Mouse (Mus musculus) C2C12 (cell line): ENCODE measurements around the gene Gucd1.

Experiments used
- CEBPB ChIP-seq: IDR thresholded peaks from one replicate; pipeline ENCODE4 v1.6.1; 2011; ENCODE audit warnings: low read depth, mild to moderate bottlenecking, control low read depth, moderate library complexity
- CTCF ChIP-seq: IDR thresholded peaks from one replicate; pipeline ENCODE4 v1.5.1; 2011; ENCODE audit not compliant: control insufficient read depth, insufficient read depth, insufficient read length
- MAX ChIP-seq: IDR thresholded peaks from one replicate; pipeline ENCODE4 v1.6.1; 2011; ENCODE audit warnings: mild to moderate bottlenecking, control low read depth
- MYOD1 ChIP-seq: IDR thresholded peaks from one replicate; pipeline ENCODE4 v1.6.1; 2011; ENCODE audit warnings: low read depth; ENCODE audit not compliant: control insufficient read depth, insufficient read length
- MYOG ChIP-seq: IDR thresholded peaks from one replicate; pipeline ENCODE4 v1.6.1; 2011; ENCODE audit not compliant: control insufficient read depth, insufficient read length; ENCODE audit errors: extremely low read depth

- TF ChIP-seq CTCF (no peak), MYOG (no peak), MYOD1 (no peak), MAX (no peak), CEBPB (no peak)
These were observed 127.6 kb downstream of the Gucd1 start for GRCm38 (mm10) chr10:75390156-75390555.
